Mouse (Mus musculus): Measurements from ENCODE around the gene Htr1f. TPM values are rescaled to one million over a fixed set of nuclear protein-coding genes. Genes with fewer than 3 reads are reported as not detected.

The Htr1f gene
- total and polyA plus RNA-seq, 2 experiments from 2014 or later, result not detected

GRCm38 (mm10) chr16:65022364-65022763, 83.3 kb downstream of the Htr1f start:
- WGBS, result 56% methylated on average over 3 of the region's 3 CpGs
- no peak for ATAC-seq (ENCODE audit: insufficient read depth, low read depth)

GRCm38 (mm10) chr16:65018710-65019109, 86.9 kb downstream of the Htr1f start:
- H3K4me1 ChIP-seq (ENCODE audit: control insufficient read depth, insufficient read depth), result no peaks in the 10 kb centered on the region
- TF ChIP-seq CTCF (IDR thresholded peaks at IDR 0.05; ENCODE audit: low read depth) (no peak), EP300 (IDR thresholded peaks at IDR 0.05; ENCODE audit: low read depth) (no peak)
- H3K4me2 ChIP-seq (ENCODE audit: low read depth, low read length), result no peak overlapping the region
- H3K27ac ChIP-seq (ENCODE audit: low read depth), result no peak overlapping the region
- DNase-seq (ENCODE audit: low spot score) (no peak), ATAC-seq (ENCODE audit: insufficient read depth, low read depth) (no peak)
- no peak overlapping the region for H3K4me3 ChIP-seq (ENCODE audit: low read depth, low read length)
- 93% methylated on average over 1 of the region's 1 CpGs for WGBS
- H3K36me3 ChIP-seq (replicated peaks; ENCODE audit: control insufficient read depth, insufficient read depth, low read length), result no peaks in the 10 kb centered on the region
- H3K9me3 ChIP-seq (replicated peaks; ENCODE audit: control insufficient read depth, low read length), result no peaks in the 10 kb centered on the region
- H3K9ac ChIP-seq (replicated peaks; ENCODE audit: low read depth, low read length), result no peak overlapping the region
- H3K27me3 ChIP-seq (ENCODE audit: control insufficient read depth, insufficient read depth, low read length), result no peaks in the 10 kb centered on the region

More at GRCm38 (mm10) chr16:65022364-65022763, 83.3 kb downstream of the Htr1f start:
- DNase-seq (ENCODE audit: low spot score), result no peak
- H3K9ac ChIP-seq (replicated peaks; ENCODE audit: low read depth, low read length), result no peak overlapping the region
- H3K4me3 ChIP-seq (ENCODE audit: low read depth, low read length), result no peak overlapping the region
- no peaks in the 10 kb centered on the region for H3K4me1 ChIP-seq (ENCODE audit: control insufficient read depth, insufficient read depth)
- H3K9me3 ChIP-seq (replicated peaks; ENCODE audit: control insufficient read depth, low read length), result no peaks in the 10 kb centered on the region
- no peak overlapping the region for H3K4me2 ChIP-seq (ENCODE audit: low read depth, low read length)
- H3K27ac ChIP-seq (ENCODE audit: low read depth), result no peak overlapping the region
- H3K36me3 ChIP-seq (replicated peaks; ENCODE audit: control insufficient read depth, insufficient read depth, low read length), result no peaks in the 10 kb centered on the region
- no peaks in the 10 kb centered on the region for H3K27me3 ChIP-seq (ENCODE audit: control insufficient read depth, insufficient read depth, low read length)
- TF ChIP-seq CTCF (IDR thresholded peaks at IDR 0.05; ENCODE audit: low read depth) (no peak), EP300 (IDR thresholded peaks at IDR 0.05; ENCODE audit: low read depth) (no peak)

GRCm38 (mm10) chr16:65018134-65018533, 87.5 kb downstream of the Htr1f start:
- no peak for TF ChIP-seq CTCF (IDR thresholded peaks at IDR 0.05; ENCODE audit: low read depth)
- no peak for TF ChIP-seq EP300 (IDR thresholded peaks at IDR 0.05; ENCODE audit: low read depth)
- no peak for ATAC-seq (ENCODE audit: insufficient read depth, low read depth)
- Histone ChIP-seq H3K9ac (replicated peaks; ENCODE audit: low read depth, low read length) (no peak overlapping the region), H3K4me2 (ENCODE audit: low read depth, low read length) (no peak overlapping the region), H3K4me3 (ENCODE audit: low read depth, low read length) (no peak overlapping the region), H3K9me3 (replicated peaks; ENCODE audit: control insufficient read depth, low read length) (no peaks in the 10 kb centered on the region), H3K4me1 (ENCODE audit: control insufficient read depth, insufficient read depth) (no peaks in the 10 kb centered on the region), H3K27me3 (ENCODE audit: control insufficient read depth, insufficient read depth, low read length) (no peaks in the 10 kb centered on the region), H3K27ac (ENCODE audit: low read depth) (no peak overlapping the region), H3K36me3 (replicated peaks; ENCODE audit: control insufficient read depth, insufficient read depth, low read length) (no peaks in the 10 kb centered on the region)
- no peak for DNase-seq (ENCODE audit: low spot score)
- WGBS, result 73% methylated on average over 7 of the region's 7 CpGs

GRCm38 (mm10) chr16:65017566-65017965, 88.1 kb downstream of the Htr1f start:
- 52% methylated on average over 1 of the region's 1 CpGs for WGBS
- H3K9me3 ChIP-seq (replicated peaks; ENCODE audit: control insufficient read depth, low read length), result no peaks in the 10 kb centered on the region
- H3K27ac ChIP-seq (ENCODE audit: low read depth), result no peak overlapping the region
- H3K4me1 ChIP-seq (ENCODE audit: control insufficient read depth, insufficient read depth), result no peaks in the 10 kb centered on the region
- H3K27me3 ChIP-seq (ENCODE audit: control insufficient read depth, insufficient read depth, low read length), result no peaks in the 10 kb centered on the region
- no peak overlapping the region for H3K4me3 ChIP-seq (ENCODE audit: low read depth, low read length)
- no peak overlapping the region for H3K4me2 ChIP-seq (ENCODE audit: low read depth, low read length)
- no peak for TF ChIP-seq CTCF (IDR thresholded peaks at IDR 0.05; ENCODE audit: low read depth)
- no peak for TF ChIP-seq EP300 (IDR thresholded peaks at IDR 0.05; ENCODE audit: low read depth)
- DNase-seq (ENCODE audit: low spot score), result no peak
- no peaks in the 10 kb centered on the region for H3K36me3 ChIP-seq (replicated peaks; ENCODE audit: control insufficient read depth, insufficient read depth, low read length)
- ATAC-seq (ENCODE audit: insufficient read depth, low read depth), result no peak
- H3K9ac ChIP-seq (replicated peaks; ENCODE audit: low read depth, low read length), result no peak overlapping the region

GRCm38 (mm10) chr16:65015241-65015640, 90.4 kb downstream of the Htr1f start:
- DNase-seq (ENCODE audit: low spot score) (no peak), ATAC-seq (ENCODE audit: insufficient read depth, low read depth) (no peak)
- no peak overlapping the region for H3K27ac ChIP-seq (ENCODE audit: low read depth)
- 64% methylated on average over 4 of the region's 4 CpGs for WGBS
- no peaks in the 10 kb centered on the region for H3K4me1 ChIP-seq (ENCODE audit: control insufficient read depth, insufficient read depth)
- TF ChIP-seq EP300 (IDR thresholded peaks at IDR 0.05; ENCODE audit: low read depth), result no peak
- TF ChIP-seq CTCF (IDR thresholded peaks at IDR 0.05; ENCODE audit: low read depth), result no peak
- H3K9me3 ChIP-seq (replicated peaks; ENCODE audit: control insufficient read depth, low read length), result no peaks in the 10 kb centered on the region
- no peak overlapping the region for H3K4me3 ChIP-seq (ENCODE audit: low read depth, low read length)
- H3K4me2 ChIP-seq (ENCODE audit: low read depth, low read length), result no peak overlapping the region
- no peaks in the 10 kb centered on the region for H3K27me3 ChIP-seq (ENCODE audit: control insufficient read depth, insufficient read depth, low read length)
- H3K9ac ChIP-seq (replicated peaks; ENCODE audit: low read depth, low read length), result no peak overlapping the region
- no peaks in the 10 kb centered on the region for H3K36me3 ChIP-seq (replicated peaks; ENCODE audit: control insufficient read depth, insufficient read depth, low read length)
